Mouse (Mus musculus) kidney, embryonic 15.5 days (tissue): ENCODE results near the gene Slc2a6. TPM values are rescaled to one million over a fixed set of nuclear protein-coding genes. Genes with fewer than 3 reads are reported as not detected.
A peak's percentile ranks its signal among the peaks of the same experiment; 100 is the strongest.

Source experiments
- ATAC-seq: fragments of 200-750 bp; cut with Nextera tagmentation; replicated peaks from 2 replicates; pipeline ENCODE4 v1.8.0; 2017; ENCODE audit warnings: moderate TSS enrichment; ENCODE audit not compliant: low FRiP score
- H3K27ac ChIP-seq: fragments of 300-500 bp; sonication (generic); 2 replicates; pipeline ENCODE4 v1.5.1; 2015; ENCODE audit warnings: mild to moderate bottlenecking, inconsistent platforms
- H3K27me3 ChIP-seq: fragments of 300-500 bp; sonication (generic); 2 replicates; pipeline ENCODE4 v1.6.1; 2015; ENCODE audit warnings: inconsistent platforms
- H3K36me3 ChIP-seq: fragments of 300-500 bp; sonication (generic); 2 replicates; pipeline ENCODE4 v1.6.1; 2015; ENCODE audit warnings: inconsistent platforms
- H3K4me1 ChIP-seq: fragments of 300-500 bp; sonication (generic); 2 replicates; pipeline ENCODE4 v1.6.1; 2015; ENCODE audit warnings: inconsistent platforms
- H3K4me2 ChIP-seq: fragments of 300-500 bp; sonication (generic); 2 replicates; pipeline ENCODE4 v1.6.1; 2015; ENCODE audit warnings: moderate library complexity, mild to moderate bottlenecking, inconsistent platforms
- H3K4me3 ChIP-seq: fragments of 300-500 bp; sonication (generic); replicated peaks from 2 replicates; pipeline ENCODE4 v1.5.1; 2015; ENCODE audit warnings: mild to moderate bottlenecking, inconsistent platforms
- H3K9ac ChIP-seq: fragments of 300-500 bp; sonication (generic); 2 replicates; pipeline ENCODE4 v1.6.1; 2015; ENCODE audit warnings: mild to moderate bottlenecking, inconsistent platforms
- H3K9me3 ChIP-seq: fragments of 300-500 bp; sonication (generic); replicated peaks from 2 replicates; pipeline ENCODE4 v1.6.1; 2016; ENCODE audit warnings: inconsistent platforms
- WGBS: fragments of 180-500 bp; shearing (Covaris S2); methylation state at CpG from one replicate; pipeline ENCODE4 v1.1.7; 2015; ENCODE audit warnings: mixed read lengths; 5-methylcytosine and 5-hydroxymethylcytosine counted together
- polyA plus RNA-seq: library from polyadenylated mRNA; unstranded; fragments of >200 nt; fragmentation: Nextera tagmentation; extraction: Ambion mirVana; gene quantifications from 2 replicates; pipeline ENCODE4 v1.2.1, GENCODE M21; 2015

Slc2a6 gene
- 0.31 and 0.96 TPM in 2 replicates for polyA plus RNA-seq

- peak; percentile 98 for ATAC-seq
- Histone ChIP-seq H3K4me2 (peak within 1 kb of the TSS; percentile 63), H3K27me3 (peaks cover 13% of the 10 kb centered on the region; the same call in 1 of the 2 replicates), H3K36me3 (no peaks in the 10 kb centered on the region), H3K9me3 (no peaks in the 10 kb centered on the region), H3K4me1 (peaks cover 14% of the 10 kb centered on the region), H3K4me3 (peak within 1 kb of the TSS; percentile 35), H3K9ac (peak within 1 kb of the TSS; percentile 11; the same call in 1 of the 2 replicates), H3K27ac (no peak within 1 kb of the TSS)
- WGBS, result 3% methylated on average over 38 of the region's 38 CpGs
Observed at GRCm38 (mm10) chr2:27027618-27028436, at the start of gene Slc2a6. Slc2a6 (minus strand) TSS chr2:27027998.

GRCm38 (mm10) chr2:27075485-27075884 is 47.7 kb upstream of the Slc2a6 start:
- ATAC-seq, result no peak
- 52% methylated on average over 3 of the region's 3 CpGs for WGBS
- Histone ChIP-seq H3K4me2 (no peak overlapping the region), H3K36me3 (no peaks in the 10 kb centered on the region), H3K27me3 (peaks cover 6% of the 10 kb centered on the region; the same call in 1 of the 2 replicates), H3K9me3 (no peaks in the 10 kb centered on the region), H3K27ac (no peak overlapping the region), H3K9ac (no peak overlapping the region), H3K4me3 (no peak overlapping the region), H3K4me1 (peaks cover 51% of the 10 kb centered on the region)

DNA sequence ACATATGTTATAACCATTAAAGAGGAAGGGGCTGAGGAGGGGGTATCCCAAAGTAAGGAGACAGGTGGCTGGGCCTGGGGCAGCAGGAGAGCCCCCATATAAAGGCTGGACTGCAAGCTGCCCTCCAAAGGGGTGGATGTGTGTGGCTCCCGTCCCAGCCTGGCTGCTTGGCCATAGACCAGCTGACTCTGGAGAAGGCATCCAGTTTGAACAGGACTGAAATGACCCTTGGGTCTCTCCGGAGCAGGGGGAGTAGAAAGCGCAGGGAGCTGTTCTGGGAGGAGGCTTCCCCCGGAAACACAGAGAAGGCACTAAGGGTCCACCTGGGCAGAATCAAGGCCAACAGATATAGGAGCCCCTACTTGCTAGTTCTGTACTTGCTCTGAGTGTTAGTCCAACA is 47.0 kb upstream of the Slc2a6 start:
- H3K4me1 ChIP-seq, result peaks cover 47% of the 10 kb centered on the region
- no peaks in the 10 kb centered on the region for H3K36me3 ChIP-seq
- peaks cover 6% of the 10 kb centered on the region; the same call in 1 of the 2 replicates for H3K27me3 ChIP-seq
- H3K9me3 ChIP-seq, result no peaks in the 10 kb centered on the region
- ATAC-seq, result no peak
- no peak overlapping the region for H3K9ac ChIP-seq
- WGBS, result 54% methylated on average over 4 of the region's 4 CpGs
- no peak overlapping the region for H3K4me3 ChIP-seq
- no peak overlapping the region for H3K4me2 ChIP-seq
- 0 out of 2 replicates have a peak overlapping the region, but pooled peaks have one; percentile 24 for H3K27ac ChIP-seq

- no peak overlapping the region for H3K4me2 ChIP-seq
- no peak for ATAC-seq
- H3K4me1 ChIP-seq, result peaks cover 33% of the 10 kb centered on the region
- no peaks in the 10 kb centered on the region for H3K36me3 ChIP-seq
- no peaks in the 10 kb centered on the region for H3K9me3 ChIP-seq
- H3K27ac ChIP-seq, result 0 out of 2 replicates have a peak overlapping the region, but pooled peaks have one; percentile 4
- WGBS, result 62% methylated on average over 4 of the region's 4 CpGs
- H3K4me3 ChIP-seq, result no peak overlapping the region
- peaks cover 6% of the 10 kb centered on the region; the same call in 1 of the 2 replicates for H3K27me3 ChIP-seq
- H3K9ac ChIP-seq, result no peak overlapping the region
Observed at GRCm38 (mm10) chr2:27073407-27073806, 45.6 kb upstream of the Slc2a6 start.

GRCm38 (mm10) chr2:27071978-27072377 is 44.2 kb upstream of the Slc2a6 start, which contains the start of gene Mymk:
Mymk (minus strand) TSS chr2:27072179.
- H3K4me2 ChIP-seq, result no peak within 1 kb of the TSS
- 77% methylated on average over 2 of the region's 2 CpGs for WGBS
- no peaks in the 10 kb centered on the region for H3K36me3 ChIP-seq
- peaks cover 28% of the 10 kb centered on the region for H3K4me1 ChIP-seq
- H3K9me3 ChIP-seq, result no peaks in the 10 kb centered on the region
- H3K27me3 ChIP-seq, result peaks cover 3% of the 10 kb centered on the region; the same call in 1 of the 2 replicates
- no peak within 1 kb of the TSS for H3K4me3 ChIP-seq
- ATAC-seq, result no peak
- H3K9ac ChIP-seq, result no peak within 1 kb of the TSS
- H3K27ac ChIP-seq, result 0 out of 2 replicates have a peak within 1 kb of the TSS, but pooled peaks have one; percentile 1

DNA sequence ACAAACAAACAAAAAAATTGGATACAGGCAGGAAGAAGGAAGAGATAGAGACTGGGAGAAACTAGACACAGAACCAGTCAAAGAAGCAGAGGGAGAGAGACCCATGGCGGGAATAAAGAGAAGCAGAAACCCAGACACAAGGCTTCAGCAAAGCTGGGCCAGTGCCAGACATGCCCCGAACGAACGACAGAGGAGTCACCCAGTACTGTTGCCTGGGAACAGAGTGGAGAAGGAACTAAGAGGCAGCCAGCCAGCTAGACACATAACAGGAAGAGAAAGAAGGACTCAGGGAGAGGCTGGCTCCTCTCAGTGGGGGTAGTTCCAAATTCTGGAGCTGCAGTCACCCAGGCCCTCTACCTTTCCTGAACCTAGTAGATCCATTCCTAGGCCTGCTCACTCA is 43.3 kb upstream of the Slc2a6 start:
- no peak for ATAC-seq
- no peak overlapping the region for H3K4me3 ChIP-seq
- no peaks in the 10 kb centered on the region for H3K36me3 ChIP-seq
- peaks cover 28% of the 10 kb centered on the region for H3K4me1 ChIP-seq
- no peak overlapping the region for H3K4me2 ChIP-seq
- H3K9me3 ChIP-seq, result no peaks in the 10 kb centered on the region
- H3K9ac ChIP-seq, result no peak overlapping the region
- H3K27ac ChIP-seq, result 0 out of 2 replicates have a peak overlapping the region, but pooled peaks have one; percentile 1
- no peaks in the 10 kb centered on the region for H3K27me3 ChIP-seq
- WGBS, result 28% methylated on average over 4 of the region's 4 CpGs

DNA sequence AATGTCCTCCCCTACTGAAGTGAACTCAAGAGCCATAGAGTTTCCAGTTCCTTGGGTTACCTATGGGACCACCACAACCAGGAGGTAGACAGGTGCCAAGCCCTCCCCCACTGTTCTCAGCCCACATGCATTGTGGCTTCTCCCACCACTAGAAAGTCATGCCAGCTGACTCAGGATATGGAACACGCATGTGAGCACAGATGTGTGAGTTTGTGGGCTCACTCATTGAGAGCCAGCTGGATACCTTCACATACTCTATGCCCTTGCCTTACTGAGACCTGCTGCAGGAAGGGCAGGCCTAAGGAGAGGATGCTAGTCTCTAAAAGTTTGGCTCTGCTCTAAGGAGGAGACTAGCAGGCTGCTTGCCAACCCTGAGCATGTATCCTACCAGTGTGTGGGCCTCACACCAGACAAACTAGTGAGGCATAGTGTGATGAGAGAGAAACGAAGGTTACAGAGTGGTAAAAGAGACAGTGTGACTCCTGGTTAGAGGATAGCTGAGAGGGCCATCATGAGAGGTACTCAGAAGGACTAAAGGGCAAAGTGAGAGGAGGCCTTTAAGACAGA is 42.5 kb upstream of the Slc2a6 start:
- H3K4me3 ChIP-seq, result no peak overlapping the region
- no peaks in the 10 kb centered on the region for H3K9me3 ChIP-seq
- WGBS, result 76% methylated on average over 2 of the region's 2 CpGs
- H3K27me3 ChIP-seq, result no peaks in the 10 kb centered on the region
- peaks cover 23% of the 10 kb centered on the region for H3K4me1 ChIP-seq
- H3K27ac ChIP-seq, result no peak overlapping the region
- no peak for ATAC-seq
- H3K9ac ChIP-seq, result no peak overlapping the region
- H3K4me2 ChIP-seq, result no peak overlapping the region
- H3K36me3 ChIP-seq, result no peaks in the 10 kb centered on the region

DNA sequence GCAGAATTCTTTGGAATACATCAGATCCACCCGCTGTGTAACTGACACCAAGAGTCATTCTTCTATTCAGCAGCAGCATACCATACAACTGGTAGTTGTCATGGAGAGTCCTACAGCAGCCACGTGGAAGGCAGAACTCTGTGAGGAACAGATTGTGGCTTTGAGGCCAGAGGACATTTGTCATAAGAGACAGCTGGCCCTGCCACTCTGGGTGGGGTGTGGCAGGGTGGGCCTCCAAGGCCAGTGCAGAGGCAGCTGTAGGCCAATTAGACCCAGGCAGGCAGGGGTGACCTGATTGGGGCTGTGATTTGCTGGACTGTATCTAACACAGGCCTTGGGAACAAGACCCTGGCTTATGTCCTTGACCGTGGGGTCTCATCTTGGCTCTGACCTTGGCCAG is 41.8 kb upstream of the Slc2a6 start:
- Histone ChIP-seq H3K4me2 (no peak overlapping the region), H3K27ac (no peak overlapping the region), H3K27me3 (no peaks in the 10 kb centered on the region), H3K9me3 (no peaks in the 10 kb centered on the region), H3K4me3 (no peak overlapping the region), H3K36me3 (no peaks in the 10 kb centered on the region), H3K9ac (no peak overlapping the region), H3K4me1 (peaks cover 18% of the 10 kb centered on the region)
- ATAC-seq, result no peak
- WGBS, result 56% methylated on average over 3 of the region's 3 CpGs

DNA sequence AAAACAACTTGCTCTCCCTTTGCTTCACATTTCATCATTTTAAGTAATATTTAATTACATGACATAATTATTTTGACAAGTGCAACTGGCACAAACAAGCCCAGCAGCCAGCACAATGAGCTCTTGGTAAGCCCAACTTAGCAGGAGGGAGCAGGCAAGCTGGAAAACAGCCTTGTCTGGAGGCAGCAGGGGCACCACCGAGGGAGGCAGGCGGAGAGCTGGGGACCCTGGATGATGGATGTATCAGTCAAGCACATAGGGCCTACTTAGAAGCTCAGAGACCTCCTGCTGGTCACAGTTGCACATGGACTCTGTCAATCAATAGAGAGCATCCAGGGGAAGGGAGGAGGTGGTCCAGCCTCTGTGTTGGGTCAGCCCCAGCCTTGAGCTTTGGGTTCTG is 40.2 kb upstream of the Slc2a6 start:
- H3K4me1 ChIP-seq, result peaks cover 9% of the 10 kb centered on the region
- no peaks in the 10 kb centered on the region for H3K27me3 ChIP-seq
- H3K9ac ChIP-seq, result no peak overlapping the region
- no peaks in the 10 kb centered on the region for H3K9me3 ChIP-seq
- no peaks in the 10 kb centered on the region for H3K36me3 ChIP-seq
- no peak overlapping the region for H3K4me2 ChIP-seq
- WGBS, result 39% methylated on average over 2 of the region's 2 CpGs
- no peak overlapping the region for H3K27ac ChIP-seq
- H3K4me3 ChIP-seq, result no peak overlapping the region
- no peak for ATAC-seq

DNA sequence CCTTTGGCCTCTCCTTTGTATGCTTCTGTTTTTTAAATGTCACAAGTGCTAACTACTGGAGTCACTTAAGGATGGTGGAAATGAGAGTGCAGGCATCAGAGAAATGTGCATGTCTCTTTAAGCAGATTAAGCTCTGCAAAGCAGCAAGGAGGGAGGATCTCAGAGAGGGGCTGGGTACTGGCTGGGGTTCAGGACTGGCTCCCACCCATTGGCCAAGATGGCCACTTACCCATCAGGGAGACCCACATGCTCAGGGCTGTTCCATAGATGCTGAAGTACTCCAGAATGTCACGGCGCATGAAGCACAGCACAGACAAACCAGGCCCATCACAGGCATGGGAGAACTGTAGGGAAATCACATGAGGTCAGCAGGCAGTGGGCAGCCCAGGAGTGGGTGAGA is 39.3 kb upstream of the Slc2a6 start:
- Histone ChIP-seq H3K9me3 (no peaks in the 10 kb centered on the region), H3K4me1 (peaks cover 8% of the 10 kb centered on the region), H3K4me3 (no peak overlapping the region), H3K9ac (no peak overlapping the region), H3K4me2 (no peak overlapping the region), H3K27me3 (no peaks in the 10 kb centered on the region), H3K36me3 (no peaks in the 10 kb centered on the region), H3K27ac (no peak overlapping the region)
- no peak for ATAC-seq
- WGBS, result 95% methylated on average over 2 of the region's 2 CpGs

- H3K27ac ChIP-seq, result no peak overlapping the region
- WGBS, result 64% methylated on average over 9 of the region's 9 CpGs
- no peak for ATAC-seq
Observed at GRCm38 (mm10) chr2:27059187-27059586, 31.4 kb upstream of the Slc2a6 start.

GRCm38 (mm10) chr2:27058751-27059150 is 31.0 kb upstream of the Slc2a6 start:
- Histone ChIP-seq H3K9ac (no peak overlapping the region), H3K36me3 (no peaks in the 10 kb centered on the region), H3K27ac (no peak overlapping the region), H3K4me1 (peaks cover 29% of the 10 kb centered on the region), H3K27me3 (no peaks in the 10 kb centered on the region), H3K4me2 (no peak overlapping the region), H3K9me3 (no peaks in the 10 kb centered on the region), H3K4me3 (no peak overlapping the region)
- ATAC-seq, result no peak
- WGBS, result 10% methylated on average over 12 of the region's 12 CpGs

More at GRCm38 (mm10) chr2:27059187-27059586, 31.4 kb upstream of the Slc2a6 start:
- H3K4me1 ChIP-seq, result peaks cover 29% of the 10 kb centered on the region
- no peak overlapping the region for H3K9ac ChIP-seq
- no peaks in the 10 kb centered on the region for H3K9me3 ChIP-seq
- H3K4me3 ChIP-seq, result no peak overlapping the region
- H3K27me3 ChIP-seq, result no peaks in the 10 kb centered on the region
- no peak overlapping the region for H3K4me2 ChIP-seq
- H3K36me3 ChIP-seq, result no peaks in the 10 kb centered on the region
